Mouse (Mus musculus) hindbrain, embryonic 16.5 days (tissue): Measurements from ENCODE around the gene Vsx1. TPM values are rescaled to one million over a fixed set of nuclear protein-coding genes. Genes with fewer than 3 reads are reported as not detected.

Experiments
- ATAC-seq: fragments of 200-750 bp; cut with Nextera tagmentation; 2 replicates; pipeline ENCODE4 v1.8.0; 2017; ENCODE audit warnings: moderate TSS enrichment, moderate library complexity
- H3K27ac ChIP-seq: fragments of 300-500 bp; sonication (generic); 2 replicates; pipeline ENCODE4 v1.5.1; 2014; ENCODE audit warnings: low read depth, mild to moderate bottlenecking, control low read depth, low read length, moderate library complexity
- H3K27me3 ChIP-seq: fragments of 300-500 bp; sonication (generic); replicated peaks from 2 replicates; pipeline ENCODE4 v1.6.1; 2014; ENCODE audit warnings: low read length; ENCODE audit not compliant: control insufficient read depth, insufficient read depth
- H3K36me3 ChIP-seq: fragments of 300-500 bp; sonication (generic); 2 replicates; pipeline ENCODE4 v1.6.1; 2014; ENCODE audit warnings: mild to moderate bottlenecking, low read length, moderate library complexity, mixed read lengths; ENCODE audit not compliant: control insufficient read depth, insufficient read depth
- H3K4me1 ChIP-seq: fragments of 300-500 bp; sonication (generic); 2 replicates; pipeline ENCODE4 v1.6.1; 2014; ENCODE audit warnings: low read depth, low read length; ENCODE audit not compliant: control insufficient read depth, insufficient read depth
- H3K4me2 ChIP-seq: fragments of 300-500 bp; sonication (generic); 2 replicates; pipeline ENCODE4 v1.6.1; 2014; ENCODE audit warnings: mild to moderate bottlenecking, low read length, control low read depth, moderate library complexity
- H3K4me3 ChIP-seq: fragments of 300-500 bp; sonication (generic); 2 replicates; pipeline ENCODE4 v1.5.1; 2014; ENCODE audit warnings: mild to moderate bottlenecking, low read length, control low read depth, moderate library complexity
- H3K9ac ChIP-seq: fragments of 300-500 bp; sonication (generic); 2 replicates; pipeline ENCODE4 v1.6.1; 2014; ENCODE audit warnings: low read depth, mild to moderate bottlenecking, control low read depth, low read length, moderate library complexity
- H3K9me3 ChIP-seq: fragments of 300-500 bp; sonication (generic); 2 replicates; pipeline ENCODE4 v1.6.1; 2014; ENCODE audit warnings: mild to moderate bottlenecking, low read length, moderate library complexity; ENCODE audit not compliant: control insufficient read depth
- WGBS: fragments of 180-500 bp; shearing (Covaris S2); extraction: QIAGEN DNeasy Blood & Tissue Kit; methylation state at CpG from one replicate; pipeline ENCODE4 v1.1.7; 2014; 5-methylcytosine and 5-hydroxymethylcytosine counted together
- polyA plus RNA-seq: library from polyadenylated mRNA; unstranded; fragments of >200 nt; fragmentation: Nextera tagmentation; extraction: Ambion mirVana; gene quantifications from 2 replicates; pipeline ENCODE4 v1.2.1, GENCODE M21; 2015

The Vsx1 gene
- polyA plus RNA-seq, 1 experiment from 2014 or later: 0.09 TPM

DNA sequence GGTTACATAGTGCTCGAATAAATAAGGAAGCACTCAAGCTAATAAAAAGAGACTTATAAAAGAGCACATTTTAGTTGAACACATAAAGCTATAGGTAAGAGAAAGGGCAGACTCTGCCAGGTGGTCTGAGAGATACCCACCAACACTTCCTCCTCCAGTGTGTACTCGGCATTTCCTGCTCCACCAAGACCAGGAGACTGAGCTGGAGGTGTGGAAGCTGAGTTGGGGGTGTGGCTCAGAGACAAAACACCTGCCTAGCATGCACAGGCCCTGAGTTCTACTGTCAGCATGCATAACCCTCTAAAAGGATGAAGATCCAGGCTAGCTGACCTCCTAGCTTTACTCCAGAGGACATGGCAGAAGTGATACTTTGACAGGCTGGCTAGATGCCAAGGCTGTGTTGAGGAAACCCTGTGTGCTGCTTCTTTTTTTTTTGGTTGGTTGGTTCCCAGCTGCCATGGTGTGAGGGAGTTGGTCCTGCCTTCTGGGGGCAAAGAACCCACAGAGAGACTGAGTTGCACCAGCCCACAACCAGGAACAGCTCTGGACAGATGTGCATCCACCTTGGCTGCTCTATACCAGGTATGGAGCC, 19.6 kb downstream of the Vsx1 start:
- Histone ChIP-seq H3K9me3 (no peaks in the 10 kb centered on the region), H3K36me3 (no peaks in the 10 kb centered on the region), H3K27me3 (peaks cover 2% of the 10 kb centered on the region; the same call in 1 of the 2 replicates), H3K4me2 (no peak overlapping the region), H3K27ac (no peak overlapping the region), H3K4me1 (peaks cover 9% of the 10 kb centered on the region), H3K9ac (no peak overlapping the region), H3K4me3 (no peak overlapping the region)
- 79% methylated on average over 2 of the region's 2 CpGs for WGBS
- no peak for ATAC-seq

DNA sequence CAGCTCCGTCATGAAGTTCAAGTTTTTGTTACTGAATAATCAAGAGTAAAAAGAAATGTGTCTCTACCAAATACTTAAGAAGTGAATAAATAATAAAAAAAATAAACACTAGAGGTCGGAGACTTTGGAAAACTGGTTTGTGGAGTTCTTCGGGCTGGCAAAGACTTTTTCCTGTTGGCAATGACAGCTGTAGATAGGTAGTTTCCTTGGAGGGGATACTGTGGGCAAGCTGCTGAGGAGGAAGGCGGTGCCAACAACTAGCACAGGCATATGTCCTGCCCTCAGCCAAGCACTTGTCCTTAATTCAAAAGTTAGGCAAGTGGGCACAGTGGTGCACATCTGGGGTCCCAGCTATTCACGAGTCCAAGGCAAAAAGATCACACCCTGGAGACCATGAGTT, 20.2 kb downstream of the Vsx1 start:
- ATAC-seq: no peak
- no peaks in the 10 kb centered on the region for H3K36me3 ChIP-seq
- 87% methylated on average over 5 of the region's 5 CpGs for WGBS
- H3K4me2 ChIP-seq: no peak overlapping the region
- no peak overlapping the region for H3K4me3 ChIP-seq
- H3K27ac ChIP-seq: no peak overlapping the region
- H3K9me3 ChIP-seq: no peaks in the 10 kb centered on the region
- peaks cover 2% of the 10 kb centered on the region; the same call in 1 of the 2 replicates for H3K27me3 ChIP-seq
- no peak overlapping the region for H3K9ac ChIP-seq
- H3K4me1 ChIP-seq: peaks cover 9% of the 10 kb centered on the region

GRCm38 (mm10) chr2:150667820-150668766, 21.1 kb downstream of the Vsx1 start, which contains the start of gene Acss1:
Gene Acss1, minus strand, starts transcription at chr2:150668500.
- WGBS: 3% methylated on average over 52 of the region's 61 CpGs
- H3K27me3 ChIP-seq: peaks cover 2% of the 10 kb centered on the region; the same call in 1 of the 2 replicates

GRCm38 (mm10) chr2:150667065-150667819, 21.9 kb downstream of the Vsx1 start:
- peak overlapping the region; percentile 64 for H3K27ac ChIP-seq
- ATAC-seq: peak; percentile 34
- peak overlapping the region; percentile 91 for H3K4me2 ChIP-seq
- H3K36me3 ChIP-seq: no peaks in the 10 kb centered on the region
- peak overlapping the region; percentile 78 for H3K9ac ChIP-seq
- H3K4me3 ChIP-seq: peak overlapping the region; percentile 67
- H3K27me3 ChIP-seq: peaks cover 2% of the 10 kb centered on the region; the same call in 1 of the 2 replicates
- H3K4me1 ChIP-seq: peaks cover 9% of the 10 kb centered on the region
- 3% methylated on average over 17 of the region's 17 CpGs for WGBS
- no peaks in the 10 kb centered on the region for H3K9me3 ChIP-seq

More at GRCm38 (mm10) chr2:150667820-150668766, 21.1 kb downstream of the Vsx1 start, which contains the start of gene Acss1:
- ATAC-seq: peak; percentile 82
- Histone ChIP-seq H3K4me2 (peak within 1 kb of the TSS; percentile 91), H3K4me3 (peak within 1 kb of the TSS; percentile 67), H3K9me3 (no peaks in the 10 kb centered on the region), H3K4me1 (peaks cover 9% of the 10 kb centered on the region), H3K27ac (peak within 1 kb of the TSS; percentile 64), H3K36me3 (no peaks in the 10 kb centered on the region), H3K9ac (peak within 1 kb of the TSS; percentile 78)

GRCm38 (mm10) chr2:150666723-150667064, 22.5 kb downstream of the Vsx1 start:
- peak overlapping the region; percentile 91 for H3K4me2 ChIP-seq
- H3K27ac ChIP-seq: no peak overlapping the region
- H3K27me3 ChIP-seq: peaks cover 2% of the 10 kb centered on the region; the same call in 1 of the 2 replicates
- 38% methylated on average over 7 of the region's 7 CpGs for WGBS
- no peaks in the 10 kb centered on the region for H3K36me3 ChIP-seq
- peak overlapping the region; percentile 78 for H3K9ac ChIP-seq
- peaks cover 9% of the 10 kb centered on the region for H3K4me1 ChIP-seq
- H3K4me3 ChIP-seq: peak overlapping the region; percentile 67
- no peaks in the 10 kb centered on the region for H3K9me3 ChIP-seq
- peak; percentile 3; the same call in 1 of the 2 replicates for ATAC-seq

GRCm38 (mm10) chr2:150665534-150666451, 23.4 kb downstream of the Vsx1 start:
- Histone ChIP-seq H3K9ac (no peak overlapping the region), H3K9me3 (no peaks in the 10 kb centered on the region), H3K27me3 (peaks cover 2% of the 10 kb centered on the region; the same call in 1 of the 2 replicates), H3K36me3 (no peaks in the 10 kb centered on the region), H3K4me2 (peak overlapping the region; percentile 13; the same call in 1 of the 2 replicates), H3K4me1 (peaks cover 9% of the 10 kb centered on the region), H3K4me3 (no peak overlapping the region), H3K27ac (no peak overlapping the region)
- 52% methylated on average over 10 of the region's 10 CpGs for WGBS
- no peak for ATAC-seq

GRCm38 (mm10) chr2:150665006-150665405, 24.2 kb downstream of the Vsx1 start:
- Histone ChIP-seq H3K4me3 (no peak overlapping the region), H3K36me3 (no peaks in the 10 kb centered on the region), H3K4me1 (peaks cover 9% of the 10 kb centered on the region), H3K9ac (no peak overlapping the region), H3K27me3 (peaks cover 2% of the 10 kb centered on the region; the same call in 1 of the 2 replicates), H3K9me3 (no peaks in the 10 kb centered on the region), H3K27ac (no peak overlapping the region), H3K4me2 (no peak overlapping the region; the same call in 1 of the 2 replicates)
- 67% methylated on average over 2 of the region's 2 CpGs for WGBS
- no peak for ATAC-seq
